Mouse (Mus musculus) CH12.LX (cell line): ENCODE data around the gene Sgpl1. TPM values are rescaled to one million over a fixed set of nuclear protein-coding genes. Genes with fewer than 3 reads are reported as not detected.

Experiments
- DNase-seq: peaks from one replicate; pipeline ENCODE4 v3.0.0-alpha.2; 2013; ENCODE audit errors: extremely low read depth
- H3K27ac ChIP-seq: 2 replicates; pipeline ENCODE4 v1.5.1; 2012; ENCODE audit warnings: low read depth, mild to moderate bottlenecking, control low read depth, moderate library complexity; ENCODE audit not compliant: insufficient read depth
- H3K27me3 ChIP-seq: replicated peaks from 2 replicates; pipeline ENCODE3; 2012; ENCODE audit warnings: inconsistent platforms
- H3K36me3 ChIP-seq, 2 experiments: replicated peaks in 1 of 2; 2 replicates each; pipeline versions ENCODE3 to v1.6.1; 2012; ENCODE audit warnings: inconsistent platforms in 1 of 2, low read length in 1 of 2, mild to moderate bottlenecking in 1 of 2, mixed read lengths in 1 of 2, moderate library complexity in 1 of 2; ENCODE audit not compliant: control insufficient read depth in 1 of 2, insufficient read depth in 1 of 2
- H3K4me1 ChIP-seq, 2 experiments: 2 replicates each; pipeline ENCODE4 v1.6.1; 2012; ENCODE audit warnings: inconsistent platforms in 1 of 2, moderate library complexity in 1 of 2; ENCODE audit not compliant: insufficient read depth in 2 of 2, control insufficient read depth in 1 of 2
- H3K4me2 ChIP-seq: 2 replicates; pipeline ENCODE4 v1.6.1; 2012; ENCODE audit warnings: low read depth, mild to moderate bottlenecking, control low read depth; ENCODE audit not compliant: poor library complexity, insufficient read depth, severe bottlenecking
- H3K4me3 ChIP-seq, 3 experiments: fragments of 150-350 bp in 1 of 3; sonication (generic) in 1 of 3; replicated peaks in 1 of 3; 2 replicates each; pipeline versions ENCODE3 to v1.5.1; 2011 to 2012; ENCODE audit warnings: low read depth in 2 of 3, low read length in 2 of 3, mild to moderate bottlenecking in 2 of 3, moderate library complexity in 2 of 3, control low read depth in 1 of 3, improper control_type of control experiment in 1 of 3, inconsistent platforms in 1 of 3, mixed read lengths in 1 of 3; ENCODE audit not compliant: poor library complexity in 1 of 3
- H3K79me2 ChIP-seq: replicated peaks from 2 replicates; pipeline ENCODE4 v1.6.1; 2012; ENCODE audit warnings: mild to moderate bottlenecking, moderate library complexity; ENCODE audit not compliant: control insufficient read depth, poor library complexity, insufficient read depth, severe bottlenecking; ENCODE audit errors: extremely low read depth
- H3K9ac ChIP-seq: 2 replicates; pipeline ENCODE4 v1.6.1; 2012; ENCODE audit warnings: low read depth, mild to moderate bottlenecking, control low read depth, moderate library complexity; ENCODE audit not compliant: insufficient read depth
- H3K9me3 ChIP-seq: replicated peaks from 2 replicates; pipeline ENCODE3; 2012; ENCODE audit warnings: low read length, inconsistent platforms, mixed read lengths
- CHD1 ChIP-seq: IDR thresholded peaks from 2 replicates; pipeline ENCODE4 v1.6.1; 2012; ENCODE audit warnings: low read depth, low read length, improper control_type of control experiment, inconsistent platforms
- CHD2 ChIP-seq: IDR thresholded peaks from 2 replicates; pipeline ENCODE4 v1.6.1; 2011; ENCODE audit warnings: low read length, improper control_type of control experiment
- E2F4 ChIP-seq: IDR thresholded peaks from 2 replicates; pipeline ENCODE4 v1.6.1; 2011; ENCODE audit warnings: low read depth, low read length, improper control_type of control experiment; ENCODE audit not compliant: insufficient replicate concordance
- ELF1 ChIP-seq: IDR thresholded peaks from 2 replicates; pipeline ENCODE4 v1.6.1; 2014; ENCODE audit warnings: low read depth, mild to moderate bottlenecking, inconsistent platforms, low read length, improper control_type of control experiment
- HCFC1 ChIP-seq: IDR thresholded peaks from 2 replicates; pipeline ENCODE4 v1.6.1; 2012; ENCODE audit warnings: low read depth, mild to moderate bottlenecking, inconsistent platforms, low read length, improper control_type of control experiment
- IRF4 ChIP-seq: IDR thresholded peaks from 2 replicates; pipeline ENCODE4 v1.6.1; 2014; ENCODE audit warnings: low read depth, mild to moderate bottlenecking, inconsistent platforms, low read length, improper control_type of control experiment
- JUN ChIP-seq: IDR thresholded peaks from 2 replicates; pipeline ENCODE4 v1.6.1; 2011; ENCODE audit warnings: low read depth, mild to moderate bottlenecking, low read length, improper control_type of control experiment, moderate library complexity; ENCODE audit not compliant: insufficient read depth
- JUND ChIP-seq: conservative IDR thresholded peaks from 2 replicates; pipeline ENCODE4 v1.6.1; 2011; ENCODE audit warnings: low read depth, low read length, improper control_type of control experiment
- MAFK ChIP-seq: IDR thresholded peaks from 2 replicates; pipeline ENCODE4 v1.6.1; 2011; ENCODE audit warnings: low read length, improper control_type of control experiment; ENCODE audit not compliant: insufficient replicate concordance
- MAX ChIP-seq: IDR thresholded peaks from 2 replicates; pipeline ENCODE4 v1.6.1; 2011; ENCODE audit warnings: low read length, improper control_type of control experiment
- MAZ ChIP-seq: IDR thresholded peaks from 2 replicates; pipeline ENCODE4 v1.6.1; 2012; ENCODE audit warnings: low read depth, mild to moderate bottlenecking, inconsistent platforms, low read length, improper control_type of control experiment, moderate library complexity
- MEF2A ChIP-seq: IDR thresholded peaks from 2 replicates; pipeline ENCODE4 v1.6.1; 2014; ENCODE audit warnings: low read depth, mild to moderate bottlenecking, inconsistent platforms, low read length, improper control_type of control experiment, borderline replicate concordance
- MXI1 ChIP-seq: IDR thresholded peaks from 2 replicates; pipeline ENCODE4 v1.6.1; 2011; ENCODE audit warnings: mild to moderate bottlenecking, low read depth, low read length, improper control_type of control experiment
- POLR2A ChIP-seq: IDR thresholded peaks from 2 replicates; pipeline ENCODE4 v1.6.1; 2011; ENCODE audit warnings: low read depth, mild to moderate bottlenecking, improper control_type of control experiment, low read length
- TCF12 ChIP-seq: IDR thresholded peaks from 2 replicates; pipeline ENCODE4 v1.6.1; 2014; ENCODE audit warnings: low read depth, mild to moderate bottlenecking, inconsistent platforms, low read length, improper control_type of control experiment
- ZC3H11A ChIP-seq: IDR thresholded peaks from 2 replicates; pipeline ENCODE4 v1.6.1; 2012; ENCODE audit warnings: low read depth, mild to moderate bottlenecking, inconsistent platforms, low read length, improper control_type of control experiment
- ZKSCAN1 ChIP-seq: IDR thresholded peaks from 2 replicates; pipeline ENCODE4 v1.6.1; 2012; ENCODE audit warnings: low read depth, inconsistent platforms, low read length, improper control_type of control experiment, borderline replicate concordance
- ZMIZ1 ChIP-seq: IDR thresholded peaks from 2 replicates; pipeline ENCODE4 v1.6.1; 2012; ENCODE audit warnings: low read depth, mild to moderate bottlenecking, inconsistent platforms, low read length, improper control_type of control experiment
- ZNF384 ChIP-seq: IDR thresholded peaks from 2 replicates; pipeline ENCODE4 v1.6.1; 2012; ENCODE audit warnings: low read depth, low read length, improper control_type of control experiment, inconsistent platforms
- dilution Hi-C: fragments of 300-500 bp; cut with MboI; formaldehyde crosslinking; loops from 2 replicates; pipeline ENCODE4 v1.14.3; 2020; ENCODE audit warnings: low sequenced_read_pairs; ENCODE audit not compliant: extremely low pct_unique_long_range_greater_than_20kb, extremely low pct_ligation_motif_present
- in situ Hi-C: fragments of 300-500 bp; cut with MboI; formaldehyde crosslinking; loops from 3 replicates; pipeline ENCODE4 v1.14.3; 2019; ENCODE audit warnings: low sequenced_read_pairs, low pct_ligation_motif_present, low pct_unique_long_range_greater_than_20kb, mixed read lengths
- polyA plus RNA-seq: library from polyadenylated mRNA; unstranded; fragments of >175 nt; gene quantifications from 2 replicates; pipeline ENCODE4 v1.2.1, GENCODE M21; 2012; ENCODE audit warnings: low read depth; ENCODE audit not compliant: insufficient read length
- total RNA-seq, 2 experiments: library from RNA; depleted of rRNA; stranded (reverse); fragments of 300-350 nt in 1 of 2; fragments of >200 nt in 1 of 2; gene quantifications; 2 replicates each; pipeline ENCODE4 v1.2.3; 2012 to 2014

Gene Sgpl1
- total and polyA plus RNA-seq, 3 experiments, result 48.3 to 55.4 (median 52.1) TPM

- H3K27me3 ChIP-seq, result peaks cover 20% of the 10 kb centered on the region
- peak; percentile 87 for DNase-seq
- no peaks in the 10 kb centered on the region for H3K36me3 ChIP-seq
- no peak overlapping the region for H3K9ac ChIP-seq
- H3K9me3 ChIP-seq, result peaks cover 5% of the 10 kb centered on the region
- dilution Hi-C loops (no loop called here), in situ Hi-C loops (no loop called here)
- H3K4me1 ChIP-seq, result peaks cover 14 to 16% of the 10 kb centered on the region in 2 experiments
- H3K27ac ChIP-seq, result no peak overlapping the region
- H3K4me2 ChIP-seq, result peak overlapping the region; percentile 71
- no peaks in the 10 kb centered on the region for H3K79me2 ChIP-seq
- peak overlapping the region in 1 of 3 experiments; percentile 24 for H3K4me3 ChIP-seq
- TF ChIP-seq ZKSCAN1, result no peak
- TF ChIP-seq JUN, result no peak
- TF ChIP-seq MEF2A, result 0 out of 2 replicates have a peak, but pooled peaks have one; percentile 31
- peak; percentile 87 for TF ChIP-seq CHD2
- TF ChIP-seq TCF12, result peak; percentile 44
- peak; percentile 46 for TF ChIP-seq POLR2A
- peak; percentile 54 for TF ChIP-seq IRF4
Measured at GRCm38 (mm10) chr10:61080227-61080930, 67.1 kb downstream of the Sgpl1 start.

DNA sequence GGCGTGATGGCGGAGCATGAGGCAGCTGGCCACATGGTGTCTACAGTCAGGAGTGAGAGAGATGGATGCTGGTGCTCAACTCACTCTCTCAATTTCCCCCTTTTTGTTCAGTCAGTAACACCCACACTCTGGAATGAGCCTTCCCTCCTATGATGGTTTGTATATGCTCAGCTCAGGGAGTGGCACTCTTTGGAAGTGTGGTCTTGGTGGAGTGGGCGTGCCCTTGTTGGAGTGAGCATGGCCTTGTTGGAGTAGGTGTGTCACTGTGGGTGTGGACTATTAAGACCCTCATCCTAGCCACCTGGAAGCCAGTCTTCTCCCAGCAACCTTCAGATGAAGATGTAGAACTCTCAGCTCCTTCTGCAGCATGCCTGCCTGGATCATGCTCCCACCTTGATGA, 71.9 kb downstream of the Sgpl1 start:
- dilution Hi-C loops, result no loop called here
- H3K36me3 ChIP-seq, result no peaks in the 10 kb centered on the region
- no peak overlapping the region for H3K4me2 ChIP-seq
- no peak overlapping the region for H3K4me3 ChIP-seq
- H3K9me3 ChIP-seq, result peaks cover 7% of the 10 kb centered on the region
- no peak overlapping the region for H3K27ac ChIP-seq
- in situ Hi-C loops, result no loop called here
- H3K79me2 ChIP-seq, result no peaks in the 10 kb centered on the region
- H3K4me1 ChIP-seq, result peaks cover 7 to 11% of the 10 kb centered on the region in 2 experiments
- peaks cover 58% of the 10 kb centered on the region for H3K27me3 ChIP-seq
- TF ChIP-seq E2F4, result no peak
- no peak for TF ChIP-seq MEF2A
- TF ChIP-seq MAFK, result no peak
- TF ChIP-seq HCFC1, result no peak
- no peak for TF ChIP-seq JUN
- no peak for TF ChIP-seq MAZ
- no peak for TF ChIP-seq ZKSCAN1
- TF ChIP-seq JUND, result no peak
- TF ChIP-seq MXI1, result no peak
- no peak for TF ChIP-seq CHD1
- no peak for TF ChIP-seq TCF12
- TF ChIP-seq ELF1, result no peak
- no peak for TF ChIP-seq CHD2
- no peak for TF ChIP-seq ZMIZ1
- no peak for TF ChIP-seq ZNF384
- TF ChIP-seq MAX, result no peak
- TF ChIP-seq ZC3H11A, result no peak
- TF ChIP-seq, all 38 proteins: peak for 0
- no peak overlapping the region for H3K9ac ChIP-seq
- DNase-seq, result no peak
